Mouse (Mus musculus) neutrophil, adult 65 days (primary cell): ENCODE results near the gene Cdkl2. TPM values are rescaled to one million over a fixed set of nuclear protein-coding genes. Genes with fewer than 3 reads are reported as not detected.

ENCODE experiments used
- total RNA-seq: library from RNA; stranded (reverse); gene quantifications from 2 replicates; pipeline ENCODE4 v1.2.4, GENCODE M21; 2023

The Cdkl2 gene
- 0.41 and 0.82 TPM in 2 replicates for total RNA-seq

GRCm38 (mm10) chr5:92043783-92044182 is at the start of gene Cdkl2:
TSS of gene Cdkl2 (minus strand) at chr5:92043883.

GRCm38 (mm10) chr5:92083417-92084038 is 39.8 kb upstream of the Cdkl2 start, which contains the start of gene G3bp2:
TSS of gene G3bp2 (minus strand) at chr5:92083719.

GRCm38 (mm10) chr5:91987236-91987635 is 56.4 kb downstream of the Cdkl2 start, which contains the start of gene Odaph:
TSS of gene Odaph (plus strand) at chr5:91987475.

GRCm38 (mm10) chr5:91962639-91963440 is 80.8 kb downstream of the Cdkl2 start, which contains the start of gene Rchy1:
TSS of gene Rchy1 (minus strand) at chr5:91963068.

Other genes with a start within 250 kb of the Cdkl2 start
- 92.5 and 112 TPM in 2 replicates for gene Rchy1, start 80.8 kb downstream of the Cdkl2 start, total RNA-seq
- gene Odaph, start 56.4 kb downstream of the Cdkl2 start, total RNA-seq = not detected in 2 replicates
- gene G3bp2, start 39.8 kb upstream of the Cdkl2 start, total RNA-seq = 52.3 and 78.7 TPM in 2 replicates
- 34.7 and 45.6 TPM in 2 replicates for gene Uso1, start 94.1 kb upstream of the Cdkl2 start, total RNA-seq
- not detected in 2 replicates for gene U90926, start 171.5 kb upstream of the Cdkl2 start, total RNA-seq
- 0.61 and 1.2 TPM in 2 replicates for gene Ppef2, start 212.4 kb upstream of the Cdkl2 start, total RNA-seq
- 63.6 and 64.2 TPM in 2 replicates for gene Naaa, start 234.3 kb upstream of the Cdkl2 start, total RNA-seq